Mouse (Mus musculus): Measurements from ENCODE around the gene Hjurp.

Gene Hjurp

GRCm38 (mm10) chr1:88262255-88262654, 15.2 kb downstream of the Hjurp start:
- DNase-seq (ENCODE audit: low read depth, low spot score) = no peak

DNA sequence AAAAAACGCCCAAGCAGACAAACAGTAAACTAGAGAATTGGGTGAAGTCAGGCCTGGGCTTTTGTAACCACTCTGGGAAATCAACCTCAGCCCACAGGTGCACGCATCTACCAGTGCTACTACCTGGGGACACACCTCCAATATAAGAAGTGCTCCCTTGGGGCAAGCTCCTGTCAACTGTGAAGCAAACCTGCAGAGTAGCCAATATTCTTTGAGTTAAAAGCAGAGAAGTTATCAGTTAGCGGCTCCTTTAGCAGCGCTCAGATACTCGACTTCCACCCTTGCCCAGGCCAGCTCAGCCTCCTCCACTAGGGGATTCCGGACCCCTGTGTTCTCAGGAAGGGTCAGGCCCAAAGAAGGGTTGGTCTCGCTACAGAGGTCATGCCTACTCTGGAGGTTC, 15.7 kb downstream of the Hjurp start:
- DNase-seq (ENCODE audit: low read depth, low spot score) = peak; percentile 67

- DNase-seq (ENCODE audit: low read depth, low spot score) = peak; percentile 65
Measured at GRCm38 (mm10) chr1:88260604-88261377, 16.6 kb downstream of the Hjurp start.

- DNase-seq (ENCODE audit: low read depth, low spot score) = peak; percentile 57
Measured at GRCm38 (mm10) chr1:88260114-88260513, 17.3 kb downstream of the Hjurp start.

DNA sequence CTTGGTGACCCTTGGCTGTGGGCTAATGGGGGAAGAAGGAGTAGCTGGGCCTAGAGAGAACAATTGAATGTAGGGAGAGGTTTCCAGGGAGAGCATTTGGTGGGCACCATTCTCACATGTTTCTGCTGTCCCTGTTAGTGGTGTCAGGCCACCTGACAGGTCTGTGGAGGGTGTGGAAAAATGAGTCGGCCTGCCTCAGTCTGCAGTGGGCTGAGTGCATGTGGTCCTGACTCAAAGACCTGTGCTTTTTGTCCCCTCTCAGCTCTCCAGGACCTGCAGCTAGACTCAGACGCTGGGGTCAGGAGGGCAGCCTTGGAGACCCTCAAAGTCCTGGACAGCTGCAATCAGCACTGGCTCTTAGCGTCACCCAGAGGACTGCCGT, 17.8 kb downstream of the Hjurp start:
- DNase-seq (ENCODE audit: low read depth, low spot score) = no peak

- DNase-seq (ENCODE audit: low read depth, low spot score) = peak; percentile 57
Measured at GRCm38 (mm10) chr1:88258881-88259642, 18.4 kb downstream of the Hjurp start.

- DNase-seq (ENCODE audit: low read depth, low spot score) = no peak
Measured at GRCm38 (mm10) chr1:88258361-88258760, 19.1 kb downstream of the Hjurp start.

- no peak for DNase-seq (ENCODE audit: low read depth, low spot score)
Measured at GRCm38 (mm10) chr1:88257681-88258080, 19.8 kb downstream of the Hjurp start.

DNA sequence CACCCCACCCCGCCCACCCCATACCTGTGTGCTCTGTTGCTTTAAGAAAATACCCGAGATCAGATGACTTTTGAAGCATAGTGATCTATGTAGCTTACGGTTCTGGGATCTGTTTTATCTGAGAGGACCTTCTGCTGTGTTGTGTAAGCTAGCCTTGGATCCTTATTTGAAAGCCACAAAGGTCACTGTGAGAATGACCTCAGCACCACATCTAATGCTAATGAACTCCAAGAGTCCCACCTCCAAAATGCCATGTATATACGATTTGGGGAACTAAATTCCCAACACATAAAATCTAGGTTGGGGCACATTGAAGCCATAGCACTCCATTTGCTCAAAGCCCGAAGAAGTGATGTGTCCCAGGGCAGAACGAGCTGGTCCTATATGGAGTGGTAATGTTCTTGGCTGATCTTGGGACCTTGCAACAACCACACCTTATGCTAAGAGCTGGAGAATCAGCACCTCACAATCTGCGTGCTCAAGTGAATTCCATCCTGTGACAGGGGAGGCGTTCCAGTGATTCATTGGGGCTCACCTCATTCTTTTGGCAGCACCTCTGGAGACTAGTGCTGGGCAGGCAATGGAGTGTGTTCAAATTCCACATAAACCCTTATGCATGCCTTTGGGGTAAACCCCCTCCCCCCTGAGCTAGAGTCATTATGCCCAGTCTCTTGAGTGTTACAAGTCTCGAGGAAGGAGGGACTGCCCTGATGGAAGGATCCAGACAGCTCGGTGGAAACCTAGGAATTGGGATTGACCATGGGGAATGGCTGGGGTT, 20.4 kb downstream of the Hjurp start:
- DNase-seq (ENCODE audit: low read depth, low spot score) = no peak

GRCm38 (mm10) chr1:88255989-88256754, 21.3 kb downstream of the Hjurp start:
- no peak for DNase-seq (ENCODE audit: low read depth, low spot score)

- DNase-seq (ENCODE audit: low read depth, low spot score) = no peak
Measured at GRCm38 (mm10) chr1:88255466-88255857, 22.0 kb downstream of the Hjurp start.

- DNase-seq (ENCODE audit: low read depth, low spot score) = no peak
Measured at GRCm38 (mm10) chr1:88254793-88255465, 22.5 kb downstream of the Hjurp start.

DNA sequence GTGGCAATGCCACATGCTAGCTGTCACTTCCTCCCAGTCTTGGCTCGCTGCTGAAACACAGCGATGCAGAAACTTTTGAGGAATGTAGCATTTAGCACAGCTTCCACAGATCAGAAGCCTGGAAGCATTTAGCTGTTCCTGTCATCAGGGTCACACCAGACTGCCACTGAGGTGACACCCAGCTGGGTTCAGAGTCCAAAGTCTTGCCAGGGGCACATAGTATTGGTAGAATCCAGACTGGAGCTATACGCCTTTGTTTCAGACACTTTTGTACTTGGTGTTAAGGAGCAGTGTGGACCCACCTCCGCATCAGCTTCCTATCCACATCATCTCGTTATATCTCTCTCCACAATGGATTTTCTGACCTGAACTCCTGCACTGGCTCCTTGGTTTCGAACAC, 23.9 kb downstream of the Hjurp start:
- no peak for DNase-seq (ENCODE audit: low read depth, low spot score)

DNA sequence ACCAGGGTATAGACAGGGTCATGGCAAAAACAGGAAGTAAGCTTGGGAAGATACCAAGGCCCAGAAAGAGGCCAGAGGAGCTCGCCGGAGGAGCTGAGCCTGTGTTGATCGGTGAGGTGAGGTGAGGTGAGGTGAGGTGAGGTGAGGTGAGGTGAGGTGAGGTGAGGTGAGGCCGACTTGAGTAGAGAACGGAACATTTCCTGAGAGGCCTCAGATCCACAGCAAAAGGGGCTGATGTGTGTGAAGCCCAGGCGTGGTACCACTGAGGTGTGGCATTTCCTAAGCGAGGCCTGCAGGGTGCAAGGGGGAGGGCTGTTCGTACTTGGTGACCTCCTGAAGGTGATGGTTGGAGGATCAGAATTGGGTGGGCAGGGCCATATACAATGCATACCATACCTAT, 24.3 kb downstream of the Hjurp start:
- DNase-seq (ENCODE audit: low read depth, low spot score) = peak; percentile 86

DNA sequence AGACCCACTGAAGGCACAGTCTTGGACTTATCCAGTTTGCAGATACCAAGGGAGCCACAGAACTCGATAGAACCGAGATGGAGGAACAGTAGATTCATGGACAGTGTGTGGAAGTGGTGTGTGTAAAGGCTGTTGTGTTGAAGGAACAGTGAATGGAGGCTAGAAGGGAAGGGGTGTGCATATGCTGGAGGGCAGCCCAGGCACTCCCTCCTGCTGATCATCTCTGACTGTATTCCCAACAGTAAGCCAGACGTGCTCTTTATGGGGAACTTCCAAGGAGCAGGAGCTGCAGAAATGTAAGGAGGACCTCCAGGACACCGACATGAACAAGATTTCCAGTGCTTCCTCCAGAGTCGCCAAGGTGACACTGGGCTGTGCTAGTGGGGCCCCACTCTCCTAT, 27.4 kb downstream of the Hjurp start:
- DNase-seq (ENCODE audit: low read depth, low spot score) = no peak

DNA sequence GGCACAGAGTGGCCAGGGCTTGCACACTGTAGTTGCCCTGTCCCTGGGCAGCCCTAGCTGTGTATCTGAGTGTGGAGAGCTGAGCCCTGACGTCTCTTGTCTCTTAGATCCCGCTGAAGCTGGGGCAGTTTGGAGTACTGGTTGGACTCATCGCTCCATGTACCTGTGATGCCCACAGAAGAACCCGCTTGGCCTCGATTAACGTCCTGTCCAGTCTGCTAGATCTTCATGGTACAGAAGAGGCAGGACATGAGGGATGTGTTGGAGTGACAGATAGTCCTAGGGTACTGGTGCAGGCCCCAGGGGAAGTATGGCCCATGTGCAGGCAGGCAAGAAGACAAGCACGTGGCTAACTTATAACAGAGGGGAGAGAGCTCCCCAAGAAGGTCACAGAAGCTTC, 27.8 kb downstream of the Hjurp start:
- no peak for DNase-seq (ENCODE audit: low read depth, low spot score)

DNA sequence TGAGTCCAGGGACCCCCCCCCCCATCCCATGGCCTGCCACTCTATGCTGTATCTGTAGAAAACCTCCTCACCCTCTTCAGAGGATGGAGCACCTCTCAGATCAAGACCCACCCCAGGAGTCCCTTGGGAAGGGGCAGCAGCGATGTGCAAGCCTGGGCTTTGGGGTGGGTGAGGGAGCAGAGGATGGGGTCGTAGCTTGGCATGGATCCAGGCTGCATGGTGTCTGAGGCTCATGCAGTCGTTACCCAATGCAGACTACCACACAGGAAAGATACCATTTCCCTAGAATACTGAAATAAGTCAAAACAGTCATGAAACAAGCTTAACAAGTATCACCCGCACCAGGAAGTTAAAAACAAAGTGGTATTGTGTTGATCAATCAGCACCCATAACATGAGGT, 28.8 kb downstream of the Hjurp start:
- DNase-seq (ENCODE audit: low read depth, low spot score) = no peak

GRCm38 (mm10) chr1:88247660-88248059, 29.8 kb downstream of the Hjurp start:
- no peak for DNase-seq (ENCODE audit: low read depth, low spot score)

- no peak for DNase-seq (ENCODE audit: low read depth, low spot score)
Measured at GRCm38 (mm10) chr1:88246386-88246785, 31.0 kb downstream of the Hjurp start.

DNA sequence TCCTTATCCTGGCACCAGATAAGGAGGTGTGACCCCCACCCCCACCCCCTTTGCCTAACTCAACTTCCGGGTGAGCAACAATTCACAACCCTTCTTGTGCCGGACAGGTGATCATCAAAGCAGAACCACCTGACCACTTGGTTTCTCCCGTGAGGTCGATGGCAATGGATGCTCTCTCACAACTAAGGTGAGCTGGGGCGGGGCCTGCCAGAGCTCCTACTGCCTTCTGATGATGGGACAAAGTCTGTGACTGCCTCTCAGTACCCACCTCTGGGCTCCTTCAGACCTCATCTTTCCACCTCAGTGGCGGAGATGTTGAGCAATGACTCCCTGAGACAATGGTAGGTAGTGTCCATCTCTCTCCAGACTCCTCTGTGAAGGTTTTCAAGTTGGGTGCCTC, 31.6 kb downstream of the Hjurp start:
- no peak for DNase-seq (ENCODE audit: low read depth, low spot score)

- no peak for DNase-seq (ENCODE audit: low read depth, low spot score)
Measured at GRCm38 (mm10) chr1:88243861-88244260, 33.6 kb downstream of the Hjurp start.

Data from A20 (cell line).